Mouse (Mus musculus): ENCODE measurements at regions not wholly inside any gene's neighbourhood (a gene's known extent, or its start where the extent isn't known, plus 50 kb on each side); places are given as distances from the start of the nearest gene placed in this dataset.

- CTCF ChIA-PET, result interaction anchor here in 1 of 4 experiments (0.7 kb wide), 1 partner anchor 25 kb away, joined by 3 read pairs; no protein-coding TSS in a partner anchor
These were observed 60.9 kb downstream of the Xcl1 start for GRCm38 (mm10) chr1:164874446-164874845.

More at GRCm38 (mm10) chr1:164874446-164874845, 60.9 kb downstream of the Xcl1 start:
- POLR2A ChIA-PET, result no interaction called here

Measured in embryonic stem cell, embryonic (primary cell).